Mouse (Mus musculus): ENCODE results near the gene Pik3r6.

GRCm38 (mm10) chr11:68493760-68494159 is 9.1 kb upstream of the Pik3r6 start:
- TF ChIP-seq CTCF (IDR thresholded peaks at IDR 0.05; ENCODE audit: borderline replicate concordance, insufficient read depth, low read length) (no peak), POLR2A (IDR thresholded peaks at IDR 0.05; ENCODE audit: low read depth, low read length) (no peak)

All from embryonic fibroblast, embryonic 13.5 days (primary cell).